Mouse (Mus musculus) thymus, postnatal 14 days (tissue): ENCODE data around the gene Megf9.
A peak's percentile ranks its signal among the peaks of the same experiment; 100 is the strongest.

Experiments used
- DNase-seq: peaks from one replicate; pipeline ENCODE4 v3.0.0; 2021

Megf9 gene

GRCm38 (mm10) chr4:70534891-70535269 is at the start of gene Megf9:
TSS of gene Megf9 (minus strand) at chr4:70534995.
- DNase-seq, result peak; percentile 99

GRCm38 (mm10) chr4:70579654-70580053 is 44.9 kb upstream of the Megf9 start:
- peak; percentile 20 for DNase-seq

GRCm38 (mm10) chr4:70578301-70578700 is 43.5 kb upstream of the Megf9 start:
- no peak for DNase-seq

- no peak for DNase-seq
These were observed 41.3 kb upstream of the Megf9 start for GRCm38 (mm10) chr4:70576096-70576495.

GRCm38 (mm10) chr4:70573926-70574325 is 39.1 kb upstream of the Megf9 start:
- DNase-seq, result no peak

GRCm38 (mm10) chr4:70553888-70554287 is 19.1 kb upstream of the Megf9 start:
- DNase-seq, result no peak

GRCm38 (mm10) chr4:70553230-70553797 is 18.5 kb upstream of the Megf9 start:
- no peak for DNase-seq

GRCm38 (mm10) chr4:70552120-70552519 is 17.3 kb upstream of the Megf9 start:
- DNase-seq, result no peak

GRCm38 (mm10) chr4:70547411-70548148 is 12.8 kb upstream of the Megf9 start:
- DNase-seq, result no peak

- DNase-seq, result no peak
These were observed 11.2 kb upstream of the Megf9 start for GRCm38 (mm10) chr4:70545869-70546542.

GRCm38 (mm10) chr4:70544390-70544789 is 9.6 kb upstream of the Megf9 start:
- no peak for DNase-seq

- no peak for DNase-seq
These were observed 7.6 kb upstream of the Megf9 start for GRCm38 (mm10) chr4:70542387-70542786.

- no peak for DNase-seq
These were observed 5.9 kb upstream of the Megf9 start for GRCm38 (mm10) chr4:70540743-70541142.

- DNase-seq, result no peak
These were observed 2.1 kb upstream of the Megf9 start for GRCm38 (mm10) chr4:70536661-70537580.

- no peak for DNase-seq
These were observed 1.0 kb upstream of the Megf9 start for GRCm38 (mm10) chr4:70535711-70536311.

- DNase-seq, result no peak
These were observed 494 bp upstream of the Megf9 start for GRCm38 (mm10) chr4:70535289-70535688.

- peak; percentile 65 for DNase-seq
These were observed 511 bp downstream of the Megf9 start for GRCm38 (mm10) chr4:70534078-70534890.

GRCm38 (mm10) chr4:70533056-70533805 is 1.6 kb downstream of the Megf9 start:
- no peak for DNase-seq

- DNase-seq, result no peak
These were observed 3.8 kb downstream of the Megf9 start for GRCm38 (mm10) chr4:70531021-70531420.

GRCm38 (mm10) chr4:70528622-70529021 is 6.2 kb downstream of the Megf9 start:
- no peak for DNase-seq

- no peak for DNase-seq
These were observed 11.4 kb downstream of the Megf9 start for GRCm38 (mm10) chr4:70523346-70523745.
